Comparison of ENCODE assay signal across 15 mouse cellular contexts in the genomic region with DNA sequence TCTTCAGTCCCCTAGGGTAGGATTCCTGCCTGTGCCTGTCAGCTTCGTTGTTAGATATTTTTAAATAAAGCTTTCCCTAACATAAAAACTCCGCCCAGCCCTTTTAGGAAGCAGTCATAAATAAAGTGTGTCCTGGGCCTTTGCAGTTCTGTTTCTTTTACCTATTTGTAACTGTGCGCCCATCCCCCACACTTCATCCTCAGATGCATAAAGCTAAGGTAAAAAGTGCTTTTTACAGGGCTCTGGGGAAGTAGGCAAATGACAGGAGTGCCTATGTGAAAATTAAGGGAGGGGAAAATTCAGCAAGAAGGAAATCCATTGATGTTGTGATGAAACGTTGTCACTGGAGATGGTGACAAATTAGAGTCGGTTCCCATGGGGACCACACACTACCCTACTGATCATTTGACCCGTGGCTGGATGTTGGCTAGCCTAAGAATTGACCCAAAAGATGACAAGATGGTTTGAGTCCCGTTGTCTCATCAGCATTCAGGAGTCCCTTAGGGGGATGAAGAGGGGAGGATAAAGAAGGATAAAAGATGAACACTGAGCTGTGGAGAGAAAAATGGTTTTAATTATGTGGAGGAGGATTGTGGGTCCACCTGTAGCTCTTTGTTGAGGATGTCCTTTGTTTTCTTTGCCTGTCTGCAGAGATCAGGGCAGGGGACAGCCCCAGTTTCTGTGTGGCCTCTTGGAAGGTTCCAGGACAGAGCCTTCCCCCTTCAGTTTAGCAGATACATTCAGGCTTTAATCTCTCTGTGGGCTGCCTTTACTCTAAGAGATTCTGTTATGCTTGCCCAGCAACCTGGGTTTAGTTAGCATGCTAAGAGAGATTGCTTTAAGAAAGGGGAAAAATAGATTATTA.
DNase-seq lines count a peak whose midpoint lies in the region; ATAC-seq lines count a peak whose summit lies in the region.
"Had no signal": no experiment of that assay in that cellular context is flagged by ENCODE, and none has a peak within 500 bp of the region (broad histone marks: within the 10 kb centered on the region; RNA-seq: fewer than 3 reads in every experiment).

No protein-coding gene starts in this region.

- no peak overlapping the region for H3K4me2 ChIP-seq in forebrain, embryonic 12.5 days
- H3K4me2 ChIP-seq in hindbrain, embryonic 16.5 days (ENCODE audit: low read length) = no peak overlapping the region
- H3K4me2 ChIP-seq in midbrain, embryonic 16.5 days (ENCODE audit: low read length) = no peak overlapping the region
- H3K4me2 ChIP-seq: embryonic facial prominence, embryonic 12.5 days; heart, embryonic 15.5 days; neural tube, embryonic 13.5 days had no signal

- H3K4me3 ChIP-seq in forebrain, embryonic 12.5 days (replicated peaks) = no peak overlapping the region
- H3K4me3 ChIP-seq in hindbrain, embryonic 16.5 days (ENCODE audit: low read length) = no peak overlapping the region
- H3K4me3 ChIP-seq in midbrain, embryonic 16.5 days (ENCODE audit: low read depth, low read length) = no peak overlapping the region
- H3K4me3 ChIP-seq: embryonic facial prominence, embryonic 12.5 days; heart, embryonic 15.5 days; neural tube, embryonic 13.5 days had no signal

- DNase-seq in embryo, embryonic 10.5 days (ENCODE audit: low spot score) = peak; percentile 72
- DNase-seq in kidney, postnatal 14 days = no peak
- no peak for DNase-seq in left cerebral cortex, adult 9 months (ENCODE audit: low spot score in 2 of 2)
- DNase-seq in right cerebral cortex, postnatal 36 days (ENCODE audit: low spot score in 2 of 2) = no peak
- DNase-seq: cerebellum, adult 8-10 months; thymus, postnatal 36 days had no signal

- H3K27me3 ChIP-seq in forebrain, embryonic 12.5 days = no peaks in the 10 kb centered on the region
- no peaks in the 10 kb centered on the region for H3K27me3 ChIP-seq in hindbrain, embryonic 16.5 days (replicated peaks; ENCODE audit: control insufficient read depth, insufficient read depth, low read length)
- no peaks in the 10 kb centered on the region for H3K27me3 ChIP-seq in midbrain, embryonic 16.5 days (ENCODE audit: control insufficient read depth, insufficient read depth, low read depth, low read length)
- H3K27me3 ChIP-seq: embryonic facial prominence, embryonic 12.5 days; heart, embryonic 15.5 days; neural tube, embryonic 13.5 days had no signal

- H3K27ac ChIP-seq in forebrain, embryonic 12.5 days = peak overlapping the region; percentile 5; the same call in 1 of the 2 replicates
- H3K27ac ChIP-seq in hindbrain, embryonic 16.5 days (ENCODE audit: low read depth, low read length) = 0 out of 2 replicates have a peak overlapping the region, but pooled peaks have one; percentile 44
- H3K27ac ChIP-seq in midbrain, embryonic 16.5 days (ENCODE audit: low read length) = peak overlapping the region; percentile 56
- H3K27ac ChIP-seq: embryonic facial prominence, embryonic 12.5 days; heart, embryonic 15.5 days; kidney, postnatal 0 days; liver, embryonic 14.5 days; macrophage had no signal

- no peaks in the 10 kb centered on the region for H3K36me3 ChIP-seq in forebrain, embryonic 12.5 days (replicated peaks)
- no peaks in the 10 kb centered on the region for H3K36me3 ChIP-seq in hindbrain, embryonic 16.5 days (ENCODE audit: control insufficient read depth, insufficient read depth, low read length)
- H3K36me3 ChIP-seq in midbrain, embryonic 16.5 days (ENCODE audit: control insufficient read depth, insufficient read depth, low read length) = no peaks in the 10 kb centered on the region
- H3K36me3 ChIP-seq: embryonic facial prominence, embryonic 12.5 days; heart, embryonic 15.5 days; neural tube, embryonic 13.5 days had no signal

- H3K4me1 ChIP-seq in forebrain, embryonic 12.5 days = peaks cover 47% of the 10 kb centered on the region
- H3K4me1 ChIP-seq in hindbrain, embryonic 16.5 days (ENCODE audit: control insufficient read depth, insufficient read depth, low read depth, low read length) = peaks cover 21% of the 10 kb centered on the region
- H3K4me1 ChIP-seq in midbrain, embryonic 16.5 days (ENCODE audit: control insufficient read depth, insufficient read depth, low read length) = peaks cover 43% of the 10 kb centered on the region

- H3K9ac ChIP-seq in forebrain, embryonic 12.5 days = no peak overlapping the region
- H3K9ac ChIP-seq in hindbrain, embryonic 16.5 days (ENCODE audit: low read depth, low read length) = no peak overlapping the region
- H3K9ac ChIP-seq in midbrain, embryonic 16.5 days (ENCODE audit: low read depth, low read length) = no peak overlapping the region
- H3K9ac ChIP-seq: embryonic facial prominence, embryonic 12.5 days; heart, embryonic 15.5 days; liver, embryonic 14.5 days; neural tube, embryonic 13.5 days had no signal

- 33% methylated on average over 7 of the region's 7 CpGs for WGBS in forebrain, embryonic 12.5 days
- 23% methylated on average over 7 of the region's 7 CpGs for WGBS in hindbrain, embryonic 16.5 days
- 18% methylated on average over 7 of the region's 7 CpGs for WGBS in midbrain, embryonic 16.5 days

- 0 out of 2 replicates have a peak, but pooled peaks have one; percentile 27 for ATAC-seq in forebrain, embryonic 12.5 days (ENCODE audit: low FRiP score)
- no peak for ATAC-seq in hindbrain, embryonic 16.5 days
- ATAC-seq in midbrain, embryonic 16.5 days = peak; percentile 46; the same call in 1 of the 2 replicates

- no peaks in the 10 kb centered on the region for H3K9me3 ChIP-seq in forebrain, embryonic 12.5 days
- H3K9me3 ChIP-seq in hindbrain, embryonic 16.5 days (ENCODE audit: control insufficient read depth, low read length) = no peaks in the 10 kb centered on the region
- no peaks in the 10 kb centered on the region for H3K9me3 ChIP-seq in midbrain, embryonic 16.5 days (replicated peaks; ENCODE audit: control insufficient read depth, low read length, poor library complexity, severe bottlenecking)
- H3K9me3 ChIP-seq: embryonic facial prominence, embryonic 12.5 days; heart, embryonic 15.5 days; neural tube, embryonic 13.5 days had no signal

Comparison
In these comparisons a context has a peak if more than half of its experiments do, and no peak if none do; other contexts are left out.
1. H3K27ac ChIP-seq: peak in every context shown above with its lines; median percentile 56 in midbrain, embryonic 16.5 days; 44 in hindbrain, embryonic 16.5 days; 5 in forebrain, embryonic 12.5 days.